Mouse (Mus musculus): ENCODE results near the gene Akap14. TPM values are rescaled to one million over a fixed set of nuclear protein-coding genes. Genes with fewer than 3 reads are reported as not detected.
"Not testable (repeated sequence)": the region's sequence is repeated elsewhere in the genome, so short reads cannot be mapped to it uniquely, and the experiment has no call there.

Akap14 gene
- polyA plus RNA-seq (2012; ENCODE audit: insufficient read depth, insufficient read length, missing spikeins), result not detected in 2 replicates

DNA sequence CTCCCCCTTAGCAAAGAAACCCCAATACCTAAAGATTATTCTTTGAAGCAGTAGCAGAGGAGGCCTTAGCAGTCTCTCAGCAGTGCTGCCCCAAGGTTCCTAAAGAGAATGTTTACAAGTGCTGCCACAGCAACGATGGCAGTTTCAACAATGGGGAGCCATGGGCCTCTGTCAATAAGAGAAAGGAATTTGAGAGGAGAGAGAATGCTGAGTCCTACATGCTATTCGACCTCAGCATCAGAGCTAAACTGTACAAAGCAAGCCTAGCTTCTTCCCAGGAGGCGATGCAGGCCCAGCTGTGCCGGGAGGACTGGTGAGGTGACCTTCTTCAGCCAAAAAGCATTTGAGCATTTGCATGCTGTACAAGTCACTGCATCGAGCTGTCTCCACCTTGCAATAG lies at the start of gene Akap14:
Akap14 (minus strand) TSS at position 101 of the 400 bp plus-strand sequence.
- Histone ChIP-seq H3K4me1 (ENCODE audit: control insufficient read depth, insufficient read depth, insufficient read length, low read length) (no peaks in the 10 kb centered on the region), H3K27ac (replicated peaks; ENCODE audit: low read depth, low read length) (no peak within 1 kb of the TSS), H3K4me3 (ENCODE audit: insufficient read depth, low read depth, low read length) (no peak within 1 kb of the TSS)

DNA sequence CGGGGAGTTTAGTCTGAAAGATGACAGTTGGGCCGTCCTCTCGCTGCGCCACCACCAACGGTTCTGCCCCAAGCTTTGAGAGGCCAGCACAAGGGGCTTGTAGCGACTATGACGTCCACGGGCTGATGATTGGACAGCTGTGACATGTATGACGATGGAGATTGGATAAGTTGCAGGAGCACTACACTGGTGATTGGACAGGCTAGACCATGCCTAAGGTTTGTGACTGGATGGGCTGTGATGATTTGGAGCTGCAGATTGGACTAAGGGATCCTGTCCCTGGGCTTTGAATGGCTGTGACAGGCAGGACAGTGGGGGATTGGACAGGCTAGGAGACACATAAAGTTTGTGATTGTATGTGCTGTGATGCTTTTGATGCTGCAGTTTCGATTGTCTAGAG lies 42.3 kb upstream of the Akap14 start, which contains the start of gene Gm9:
Gm9 (minus strand) TSS at position 101 of the 400 bp plus-strand sequence.
- Histone ChIP-seq H3K27ac (replicated peaks; ENCODE audit: low read depth, low read length) (no peak within 1 kb of the TSS), H3K4me1 (ENCODE audit: control insufficient read depth, insufficient read depth, insufficient read length, low read length) (no peaks in the 10 kb centered on the region), H3K4me3 (ENCODE audit: insufficient read depth, low read depth, low read length) (no peak within 1 kb of the TSS)

GRCm38 (mm10) chrX:37198676-37199075 lies 30.0 kb upstream of the Akap14 start:
- Histone ChIP-seq H3K27ac (replicated peaks; ENCODE audit: low read depth, low read length) (no peak overlapping the region), H3K4me1 (ENCODE audit: control insufficient read depth, insufficient read depth, insufficient read length, low read length) (no peaks in the 10 kb centered on the region), H3K4me3 (ENCODE audit: insufficient read depth, low read depth, low read length) (no peak overlapping the region)

GRCm38 (mm10) chrX:37191744-37192379 lies 23.2 kb upstream of the Akap14 start:
- Histone ChIP-seq H3K27ac (replicated peaks; ENCODE audit: low read depth, low read length) (no peak overlapping the region), H3K4me3 (ENCODE audit: insufficient read depth, low read depth, low read length) (peak overlapping the region; percentile 89), H3K4me1 (ENCODE audit: control insufficient read depth, insufficient read depth, insufficient read length, low read length) (no peaks in the 10 kb centered on the region)

DNA sequence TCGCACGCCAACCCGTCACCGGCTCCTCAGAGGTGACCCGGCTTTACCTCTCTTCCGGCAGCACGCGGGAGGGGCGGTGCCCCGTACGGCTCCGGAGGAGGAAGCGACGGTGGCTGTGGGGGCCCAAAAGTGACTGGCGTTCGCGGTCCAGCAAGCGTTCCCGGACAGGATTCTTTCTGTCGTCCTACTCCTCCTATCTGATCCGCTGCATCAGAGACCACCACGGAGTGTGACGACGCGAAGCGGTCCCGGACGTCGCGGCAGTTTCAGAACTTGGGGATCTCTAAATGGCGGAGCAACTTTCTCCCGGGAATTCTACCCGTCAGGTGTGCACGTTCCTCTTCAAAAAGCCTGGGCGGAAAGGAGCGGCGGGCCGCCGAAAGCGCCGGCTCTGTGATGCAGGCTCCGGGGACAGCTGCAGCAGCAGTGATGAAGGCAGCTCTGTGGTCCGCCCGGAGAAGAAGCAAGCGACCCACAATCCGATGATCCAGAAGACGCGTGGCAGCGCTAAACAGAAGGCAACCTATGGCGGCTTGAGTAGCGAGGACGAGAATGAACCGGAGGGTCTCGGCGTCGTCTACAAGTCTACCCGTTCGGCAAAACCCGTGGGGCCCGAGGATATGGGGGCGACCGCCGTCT lies 22.6 kb upstream of the Akap14 start, which contains the start of the genes Ndufa1 and Rnf113a1:
Ndufa1 (minus strand) TSS at position 59 of the 639 bp plus-strand sequence.
Rnf113a1 (plus strand) TSS at position 141 of the 639 bp plus-strand sequence.
- peak within 1 kb of the TSS; percentile 89 for H3K4me3 ChIP-seq (ENCODE audit: insufficient read depth, low read depth, low read length)
- no peaks in the 10 kb centered on the region for H3K4me1 ChIP-seq (ENCODE audit: control insufficient read depth, insufficient read depth, insufficient read length, low read length)
- peak within 1 kb of the TSS; percentile 65; the same call in 1 of the 2 replicates for H3K27ac ChIP-seq (replicated peaks; ENCODE audit: low read depth, low read length)

DNA sequence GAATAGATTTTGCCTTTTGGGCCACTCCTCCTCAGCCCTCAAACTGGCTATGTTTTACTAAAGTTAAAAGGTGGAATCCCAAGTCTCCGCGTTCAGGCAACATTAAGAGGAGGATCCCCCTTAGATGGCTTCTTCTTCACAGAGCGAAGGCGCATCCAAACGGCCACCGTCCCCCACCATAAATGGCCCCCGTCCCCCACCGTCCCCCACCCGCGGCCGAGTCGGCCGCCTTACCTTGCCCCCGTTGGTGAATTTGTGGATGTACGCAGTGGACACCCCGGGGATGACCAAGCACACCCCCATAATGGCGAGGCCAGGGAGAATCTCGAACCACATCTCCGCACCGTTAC lies 22.1 kb upstream of the Akap14 start:
- Histone ChIP-seq H3K4me1 (ENCODE audit: control insufficient read depth, insufficient read depth, insufficient read length, low read length) (no peaks in the 10 kb centered on the region), H3K27ac (replicated peaks; ENCODE audit: low read depth, low read length) (peak overlapping the region; percentile 65; the same call in 1 of the 2 replicates), H3K4me3 (ENCODE audit: insufficient read depth, low read depth, low read length) (peak overlapping the region; percentile 89)

- not testable (repeated sequence) for H3K4me1 ChIP-seq (ENCODE audit: control insufficient read depth, insufficient read depth, insufficient read length, low read length); H3K27ac ChIP-seq (replicated peaks; ENCODE audit: low read depth, low read length); H3K4me3 ChIP-seq (ENCODE audit: insufficient read depth, low read depth, low read length)
These were observed 15.8 kb upstream of the Akap14 start for GRCm38 (mm10) chrX:37184401-37184800.

DNA sequence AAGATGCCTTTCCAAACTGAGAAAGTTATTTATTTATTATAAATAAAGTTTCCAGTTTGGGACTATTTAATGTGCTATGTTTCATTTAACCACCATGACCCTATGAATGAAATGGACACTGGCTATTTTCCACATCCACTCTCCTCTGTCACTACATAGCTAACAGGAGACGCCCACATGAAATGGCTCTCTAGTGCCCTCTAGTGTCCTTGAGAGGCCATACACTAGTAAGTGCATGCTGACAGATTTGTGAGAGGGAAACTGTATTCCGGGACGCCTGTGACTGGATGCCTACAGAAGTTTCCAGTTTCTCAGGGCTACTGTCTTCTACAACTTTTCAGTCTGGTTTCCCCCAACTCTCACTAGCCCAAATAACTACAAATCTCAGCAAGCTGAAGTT lies 1.6 kb downstream of the Akap14 start:
- H3K4me3 ChIP-seq (ENCODE audit: insufficient read depth, low read depth, low read length), result no peak overlapping the region
- H3K4me1 ChIP-seq (ENCODE audit: control insufficient read depth, insufficient read depth, insufficient read length, low read length), result no peaks in the 10 kb centered on the region
- H3K27ac ChIP-seq (replicated peaks; ENCODE audit: low read depth, low read length), result no peak overlapping the region

DNA sequence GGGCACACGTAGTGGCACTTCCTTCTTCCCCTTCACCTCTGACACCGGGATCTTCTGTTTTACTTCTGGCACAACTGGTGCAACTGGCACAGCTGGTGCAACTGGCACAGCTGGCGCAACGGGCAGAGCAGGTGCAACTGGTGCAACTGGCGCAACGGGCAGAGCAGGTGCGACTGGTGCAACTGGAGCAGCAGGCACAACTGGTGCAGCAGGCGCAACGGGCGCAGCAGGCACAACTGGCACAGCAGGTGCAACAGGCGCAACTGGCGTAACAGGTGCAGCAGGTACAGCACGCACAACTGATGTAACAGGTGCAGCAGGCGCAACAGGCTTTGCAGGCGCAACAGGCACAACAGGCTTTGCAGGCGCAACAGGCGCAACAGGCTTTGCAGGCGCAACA lies 5.5 kb downstream of the Akap14 start:
- Histone ChIP-seq H3K4me3 (ENCODE audit: insufficient read depth, low read depth, low read length) (no peak overlapping the region), H3K4me1 (ENCODE audit: control insufficient read depth, insufficient read depth, insufficient read length, low read length) (no peaks in the 10 kb centered on the region)

GRCm38 (mm10) chrX:37161169-37161568 lies 7.5 kb downstream of the Akap14 start:
- Histone ChIP-seq H3K27ac (replicated peaks; ENCODE audit: low read depth, low read length) (no peak overlapping the region), H3K4me3 (ENCODE audit: insufficient read depth, low read depth, low read length) (no peak overlapping the region), H3K4me1 (ENCODE audit: control insufficient read depth, insufficient read depth, insufficient read length, low read length) (no peaks in the 10 kb centered on the region)

More for the DNA sequence above, 5.5 kb downstream of the Akap14 start:
- no peak overlapping the region for H3K27ac ChIP-seq (replicated peaks; ENCODE audit: low read depth, low read length)

GRCm38 (mm10) chrX:37157839-37158238 lies 10.8 kb downstream of the Akap14 start:
- Histone ChIP-seq H3K4me3 (ENCODE audit: insufficient read depth, low read depth, low read length) (no peak overlapping the region), H3K4me1 (ENCODE audit: control insufficient read depth, insufficient read depth, insufficient read length, low read length) (no peaks in the 10 kb centered on the region), H3K27ac (replicated peaks; ENCODE audit: low read depth, low read length) (no peak overlapping the region)

- no peak overlapping the region for H3K4me3 ChIP-seq (ENCODE audit: insufficient read depth, low read depth, low read length)
- no peaks in the 10 kb centered on the region for H3K4me1 ChIP-seq (ENCODE audit: control insufficient read depth, insufficient read depth, insufficient read length, low read length)
- H3K27ac ChIP-seq (replicated peaks; ENCODE audit: low read depth, low read length), result no peak overlapping the region
These were observed 23.7 kb downstream of the Akap14 start for GRCm38 (mm10) chrX:37144954-37145353.

- not testable (repeated sequence) for H3K4me3 ChIP-seq (ENCODE audit: insufficient read depth, low read depth, low read length); H3K4me1 ChIP-seq (ENCODE audit: control insufficient read depth, insufficient read depth, insufficient read length, low read length); H3K27ac ChIP-seq (replicated peaks; ENCODE audit: low read depth, low read length)
These were observed 24.1 kb downstream of the Akap14 start for GRCm38 (mm10) chrX:37144498-37144897.

DNA sequence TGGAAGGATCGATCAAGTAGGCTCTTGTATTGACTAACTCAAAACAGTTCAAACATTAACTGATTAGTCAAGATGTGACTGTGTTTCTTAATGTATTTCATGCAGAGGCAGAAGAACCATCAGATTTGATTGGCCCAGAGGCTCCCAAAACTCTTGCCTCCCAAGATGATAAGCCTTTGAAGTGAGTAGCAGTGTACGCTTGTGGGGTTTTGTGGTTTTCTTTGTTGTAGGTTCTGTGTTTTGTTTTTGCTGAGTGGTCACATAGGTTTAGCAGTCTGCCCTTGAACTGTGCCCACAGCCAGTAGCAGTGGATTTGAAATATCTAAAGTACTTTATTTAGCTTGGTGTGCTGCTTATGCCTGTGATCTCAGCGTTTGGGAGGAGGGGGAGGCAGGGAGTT lies 26.9 kb downstream of the Akap14 start:
- Histone ChIP-seq H3K27ac (replicated peaks; ENCODE audit: low read depth, low read length) (no peak overlapping the region), H3K4me1 (ENCODE audit: control insufficient read depth, insufficient read depth, insufficient read length, low read length) (no peaks in the 10 kb centered on the region), H3K4me3 (ENCODE audit: insufficient read depth, low read depth, low read length) (no peak overlapping the region)

DNA sequence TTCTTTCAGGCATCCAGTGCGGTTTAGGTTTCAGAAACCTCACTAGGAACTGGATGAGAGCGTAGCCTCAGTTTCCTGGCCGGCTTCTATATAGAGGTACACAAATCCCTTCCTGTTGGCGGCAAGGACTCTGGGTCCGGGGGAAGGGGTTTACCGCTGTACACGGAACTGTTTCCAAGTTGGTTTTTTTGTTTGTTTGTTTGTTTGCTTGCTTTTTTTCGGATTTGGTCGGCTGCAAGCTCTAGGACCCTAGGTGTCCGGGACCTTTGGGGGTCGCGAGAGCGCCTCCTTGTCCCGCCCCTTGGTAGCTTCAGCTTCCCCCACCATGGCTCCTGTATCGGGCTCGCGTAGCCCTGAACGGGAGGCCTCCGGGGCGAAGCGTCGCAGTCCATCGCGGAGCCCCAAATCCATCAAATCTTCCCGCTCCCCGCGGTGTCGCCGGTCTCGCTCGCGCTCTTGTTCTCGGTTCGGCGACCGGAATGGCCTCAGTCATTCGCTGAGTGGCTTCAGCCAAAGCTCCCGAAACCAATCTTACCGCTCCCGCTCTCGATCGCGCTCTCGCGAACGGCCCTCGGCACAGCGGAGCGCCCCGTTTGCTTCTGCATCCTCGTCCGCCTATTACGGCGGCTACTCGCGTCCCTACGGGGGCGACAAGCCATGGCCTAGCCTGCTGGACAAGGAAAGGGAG lies 41.8 kb downstream of the Akap14 start, which contains the start of gene Nkap:
Nkap (plus strand) TSS at position 125 of the 688 bp plus-strand sequence.
- Histone ChIP-seq H3K4me1 (ENCODE audit: control insufficient read depth, insufficient read depth, insufficient read length, low read length) (peaks cover 3% of the 10 kb centered on the region; the same call in 1 of the 2 replicates), H3K4me3 (ENCODE audit: insufficient read depth, low read depth, low read length) (peak within 1 kb of the TSS; percentile 95), H3K27ac (replicated peaks; ENCODE audit: low read depth, low read length) (peak within 1 kb of the TSS; percentile 82)

Measured in brown adipose tissue, adult 24 weeks (tissue).